Mouse (Mus musculus): ENCODE data around the gene Ep300.

The Ep300 gene

GRCm38 (mm10) chr15:81584913-81585745, at the start of gene Ep300:
TSS of gene Ep300 (plus strand) at chr15:81585351.
- peak; percentile 97 for DNase-seq (ENCODE audit: extremely low spot score)

GRCm38 (mm10) chr15:81535881-81536351, 49.2 kb upstream of the Ep300 start:
- no peak for DNase-seq (ENCODE audit: extremely low spot score)

GRCm38 (mm10) chr15:81538149-81538548, 47.0 kb upstream of the Ep300 start:
- no peak for DNase-seq (ENCODE audit: extremely low spot score)

GRCm38 (mm10) chr15:81539560-81539959, 45.6 kb upstream of the Ep300 start:
- DNase-seq (ENCODE audit: extremely low spot score): no peak

- no peak for DNase-seq (ENCODE audit: extremely low spot score)
These were observed 40.2 kb upstream of the Ep300 start for GRCm38 (mm10) chr15:81544916-81545315.

GRCm38 (mm10) chr15:81545387-81546176, 39.6 kb upstream of the Ep300 start:
- no peak for DNase-seq (ENCODE audit: extremely low spot score)

- no peak for DNase-seq (ENCODE audit: extremely low spot score)
These were observed 31.7 kb upstream of the Ep300 start for GRCm38 (mm10) chr15:81553455-81553854.

- peak; percentile 26 for DNase-seq (ENCODE audit: extremely low spot score)
These were observed 30.4 kb upstream of the Ep300 start for GRCm38 (mm10) chr15:81554558-81555297.

- DNase-seq (ENCODE audit: extremely low spot score): no peak
These were observed 29.2 kb upstream of the Ep300 start for GRCm38 (mm10) chr15:81555986-81556385.

GRCm38 (mm10) chr15:81561501-81561900, 23.6 kb upstream of the Ep300 start:
- DNase-seq (ENCODE audit: extremely low spot score): no peak

GRCm38 (mm10) chr15:81561996-81562395, 23.2 kb upstream of the Ep300 start:
- DNase-seq (ENCODE audit: extremely low spot score): no peak

- no peak for DNase-seq (ENCODE audit: extremely low spot score)
These were observed 22.4 kb upstream of the Ep300 start for GRCm38 (mm10) chr15:81562491-81563488.

GRCm38 (mm10) chr15:81568093-81568492, 17.1 kb upstream of the Ep300 start:
- DNase-seq (ENCODE audit: extremely low spot score): no peak

GRCm38 (mm10) chr15:81568592-81568991, 16.6 kb upstream of the Ep300 start:
- no peak for DNase-seq (ENCODE audit: extremely low spot score)

GRCm38 (mm10) chr15:81576961-81577360, 8.2 kb upstream of the Ep300 start:
- no peak for DNase-seq (ENCODE audit: extremely low spot score)

- no peak for DNase-seq (ENCODE audit: extremely low spot score)
These were observed 7.4 kb upstream of the Ep300 start for GRCm38 (mm10) chr15:81577743-81578165.

- no peak for DNase-seq (ENCODE audit: extremely low spot score)
These were observed 685 bp upstream of the Ep300 start for GRCm38 (mm10) chr15:81584466-81584865.

- peak; percentile 88 for DNase-seq (ENCODE audit: extremely low spot score)
These were observed 753 bp downstream of the Ep300 start for GRCm38 (mm10) chr15:81585746-81586461.

- DNase-seq (ENCODE audit: extremely low spot score): no peak
These were observed 1.3 kb downstream of the Ep300 start for GRCm38 (mm10) chr15:81586466-81586865.

- DNase-seq (ENCODE audit: extremely low spot score): no peak
These were observed 2.5 kb downstream of the Ep300 start for GRCm38 (mm10) chr15:81587686-81588085.

All from embryo, embryonic 9.5 days (tissue).